Mouse (Mus musculus): Measurements from ENCODE around the gene Sall1.

The Sall1 gene

GRCm38 (mm10) chr8:89015539-89015938 is 28.4 kb downstream of the Sall1 start:
- ChIA-PET CTCF (no interaction called here), POLR2A (interaction anchor here (0.6 to 22.4 kb wide), 31 partner anchors 8 to 70 kb away, joined by 3 to 499 read pairs (median 7); partner anchors contain the start of gene Sall1 (in 2 of the 4))

- ChIA-PET CTCF (interaction anchor here in 1 of 4 experiments (0.6 to 1.9 kb wide), 2 partner anchors 12 to 179 kb away, joined by 4 read pairs; no protein-coding TSS in a partner anchor), POLR2A (interaction anchor here in 3 of 4 experiments (0.6 to 22.4 kb wide), 38 partner anchors 8 to 261 kb away, joined by 3 to 499 read pairs (median 6); partner anchors contain the start of gene Sall1 (in 2 of the 3))
Measured at GRCm38 (mm10) chr8:89012853-89013534, 31.0 kb downstream of the Sall1 start.

GRCm38 (mm10) chr8:89012024-89012712 is 31.8 kb downstream of the Sall1 start:
- ChIA-PET CTCF (interaction anchor here in 2 of 4 experiments (1.0 to 1.9 kb wide), 3 partner anchors 11 to 68 kb away, joined by 3 to 4 read pairs (median 3); no protein-coding TSS in a partner anchor), POLR2A (interaction anchor here (0.6 to 22.4 kb wide), 53 partner anchors 7 to 262 kb away, joined by 3 to 499 read pairs (median 5); partner anchors contain the start of gene Sall1 (in 2 of the 4))

- POLR2A ChIA-PET, result interaction anchor here (0.5 to 22.4 kb wide), 18 partner anchors 5 to 65 kb away, joined by 3 to 499 read pairs (median 23); partner anchors contain the start of gene Sall1 (in 2 of the 4)
- CTCF ChIA-PET, result no interaction called here
Measured at GRCm38 (mm10) chr8:89008784-89009183, 35.2 kb downstream of the Sall1 start.

- ChIA-PET POLR2A (interaction anchor here (0.6 to 22.4 kb wide), 60 partner anchors 6 to 178 kb away, joined by 3 to 499 read pairs (median 6); partner anchors contain the start of gene Sall1 (in 3 of the 4)), CTCF (interaction anchor here in 2 of 4 experiments (0.5 to 1.5 kb wide), 4 partner anchors 18 to 349 kb away, joined by 3 to 4 read pairs (median 3); no protein-coding TSS in a partner anchor)
Measured at GRCm38 (mm10) chr8:89007114-89007513, 36.8 kb downstream of the Sall1 start.

GRCm38 (mm10) chr8:89006426-89006825 is 37.5 kb downstream of the Sall1 start:
- CTCF ChIA-PET, result interaction anchor here in 2 of 4 experiments (0.6 to 1.5 kb wide), 4 partner anchors 19 to 62 kb away, joined by 3 to 4 read pairs (median 3); no protein-coding TSS in a partner anchor

GRCm38 (mm10) chr8:89005797-89006196 is 38.2 kb downstream of the Sall1 start:
- CTCF ChIA-PET, result interaction anchor here in 1 of 4 experiments (0.7 kb wide), 1 partner anchor 164 kb away, joined by 3 read pairs; no protein-coding TSS in a partner anchor
- POLR2A ChIA-PET, result interaction anchor here (0.6 to 22.4 kb wide), 33 partner anchors 7 to 819 kb away, joined by 3 to 499 read pairs (median 9); partner anchors contain the start of gene Sall1 (in 2 of the 4)

More at GRCm38 (mm10) chr8:89006426-89006825, 37.5 kb downstream of the Sall1 start:
- POLR2A ChIA-PET, result interaction anchor here (0.7 to 22.4 kb wide), 55 partner anchors 7 to 160 kb away, joined by 3 to 499 read pairs (median 7); partner anchors contain the start of gene Sall1 (in 3 of the 4)

- POLR2A ChIA-PET, result interaction anchor here (0.6 to 22.4 kb wide), 37 partner anchors 9 to 820 kb away, joined by 3 to 499 read pairs (median 5); partner anchors contain the start of gene Sall1 (in 3 of the 4)
- CTCF ChIA-PET, result interaction anchor here in 1 of 4 experiments (0.6 kb wide), 1 partner anchor 12 kb away, joined by 12 read pairs; no protein-coding TSS in a partner anchor
Measured at GRCm38 (mm10) chr8:89004041-89004440, 39.9 kb downstream of the Sall1 start.

GRCm38 (mm10) chr8:89003336-89003896 is 40.5 kb downstream of the Sall1 start:
- CTCF ChIA-PET, result interaction anchor here in 2 of 4 experiments (0.8 to 1.4 kb wide), 3 partner anchors 53 to 60 kb away, joined by 3 to 4 read pairs (median 3); no protein-coding TSS in a partner anchor
- POLR2A ChIA-PET, result interaction anchor here (0.6 to 22.4 kb wide), 63 partner anchors 8 to 1822 kb away, joined by 3 to 499 read pairs (median 7); partner anchors contain the start of gene Sall1 (in 3 of the 4)

- ChIA-PET POLR2A (interaction anchor here in 3 of 4 experiments (0.6 to 22.4 kb wide), 38 partner anchors 10 to 227 kb away, joined by 3 to 499 read pairs (median 8); partner anchors contain the start of gene Sall1 (in 3 of the 3)), CTCF (interaction anchor here in 2 of 4 experiments (1.4 to 2.0 kb wide), 2 partner anchors 11 to 58 kb away, joined by 3 to 4 read pairs; no protein-coding TSS in a partner anchor)
Measured at GRCm38 (mm10) chr8:89002128-89002527, 41.8 kb downstream of the Sall1 start.

- CTCF ChIA-PET, result interaction anchor here in 2 of 4 experiments (0.6 to 1.1 kb wide), 2 partner anchors 47 to 53 kb away, joined by 3 to 8 read pairs; no protein-coding TSS in a partner anchor
Measured at GRCm38 (mm10) chr8:88997276-88997675, 46.7 kb downstream of the Sall1 start.

GRCm38 (mm10) chr8:88991780-88992509 is 52.0 kb downstream of the Sall1 start:
- ChIA-PET CTCF (interaction anchor here in 1 of 4 experiments (0.5 to 0.6 kb wide), 2 partner anchors 12 to 279 kb away, joined by 3 to 12 read pairs; no protein-coding TSS in a partner anchor), POLR2A (interaction anchor here (0.6 to 6.1 kb wide), 47 partner anchors 9 to 873 kb away, joined by 3 to 72 read pairs (median 4); no protein-coding TSS in a partner anchor)

More at GRCm38 (mm10) chr8:88997276-88997675, 46.7 kb downstream of the Sall1 start:
- POLR2A ChIA-PET, result interaction anchor here in 3 of 4 experiments (0.6 to 22.4 kb wide), 18 partner anchors 9 to 70 kb away, joined by 3 to 499 read pairs (median 4); partner anchors contain the start of gene Sall1 (in 1 of the 3)

GRCm38 (mm10) chr8:88991176-88991575 is 52.8 kb downstream of the Sall1 start:
- POLR2A ChIA-PET, result interaction anchor here (0.7 to 6.1 kb wide), 28 partner anchors 10 to 872 kb away, joined by 3 to 72 read pairs (median 6); no protein-coding TSS in a partner anchor
- CTCF ChIA-PET, result no interaction called here

- ChIA-PET CTCF (no interaction called here), POLR2A (interaction anchor here in 3 of 4 experiments (0.6 to 6.1 kb wide), 22 partner anchors 8 to 334 kb away, joined by 3 to 72 read pairs (median 6); partner anchors contain the start of gene Sall1 (in 2 of the 3))
Measured at GRCm38 (mm10) chr8:88989002-88989401, 55.0 kb downstream of the Sall1 start.

GRCm38 (mm10) chr8:88983468-88983867 is 60.5 kb downstream of the Sall1 start:
- ChIA-PET POLR2A (interaction anchor here in 3 of 4 experiments (0.6 to 1.5 kb wide), 4 partner anchors 18 to 60 kb away, joined by 3 to 5 read pairs (median 4); no protein-coding TSS in a partner anchor), CTCF (no interaction called here)

Measured in embryonic stem cell, embryonic (primary cell).